Mouse (Mus musculus) midbrain, embryonic 12.5 days (tissue): ENCODE data around the gene Trarg1. TPM values are rescaled to one million over a fixed set of nuclear protein-coding genes. Genes with fewer than 3 reads are reported as not detected.

Experiments
- ATAC-seq: fragments of 200-750 bp; cut with Nextera tagmentation; 2 replicates; pipeline ENCODE4 v1.8.0; 2017; ENCODE audit warnings: low read depth, moderate TSS enrichment, moderate library complexity; ENCODE audit not compliant: low FRiP score
- H3K27ac ChIP-seq: fragments of 300-500 bp; sonication (generic); replicated peaks from 2 replicates; pipeline ENCODE4 v1.5.1; 2016; ENCODE audit warnings: mild to moderate bottlenecking
- H3K27me3 ChIP-seq: fragments of 300-500 bp; sonication (generic); 2 replicates; pipeline ENCODE4 v1.6.1; 2016; ENCODE audit warnings: mild to moderate bottlenecking
- H3K36me3 ChIP-seq: fragments of 300-500 bp; sonication (generic); 2 replicates; pipeline ENCODE4 v1.6.1; 2016
- H3K4me1 ChIP-seq: fragments of 300-500 bp; sonication (generic); 2 replicates; pipeline ENCODE4 v1.6.1; 2016
- H3K4me2 ChIP-seq: fragments of 300-500 bp; sonication (generic); replicated peaks from 2 replicates; pipeline ENCODE4 v1.6.1; 2016; ENCODE audit warnings: mild to moderate bottlenecking, moderate library complexity
- H3K4me3 ChIP-seq: fragments of 300-500 bp; sonication (generic); 2 replicates; pipeline ENCODE4 v1.5.1; 2016; ENCODE audit warnings: mild to moderate bottlenecking
- H3K9ac ChIP-seq: fragments of 300-500 bp; sonication (generic); replicated peaks from 2 replicates; pipeline ENCODE4 v1.6.1; 2016; ENCODE audit warnings: mild to moderate bottlenecking, moderate library complexity
- H3K9me3 ChIP-seq: fragments of 300-500 bp; sonication (generic); 2 replicates; pipeline ENCODE4 v1.6.1; 2016; ENCODE audit warnings: mild to moderate bottlenecking
- WGBS: fragments of 180-500 bp; shearing (Covaris S2); methylation state at CpG from one replicate; pipeline ENCODE4 v1.1.7; 2016; 5-methylcytosine and 5-hydroxymethylcytosine counted together
- polyA plus RNA-seq: library from polyadenylated mRNA; unstranded; fragments of >200 nt; fragmentation: Nextera tagmentation; extraction: Ambion mirVana; gene quantifications from 2 replicates; pipeline ENCODE4 v1.2.1, GENCODE M21; 2016

Gene Trarg1
- polyA plus RNA-seq, 1 experiment from 2014 or later, result not detected

GRCm38 (mm10) chr11:76734560-76734959, 55.0 kb downstream of the Trarg1 start:
- Histone ChIP-seq H3K4me1 (no peaks in the 10 kb centered on the region), H3K4me3 (no peak overlapping the region), H3K27ac (no peak overlapping the region), H3K9me3 (no peaks in the 10 kb centered on the region), H3K36me3 (peaks cover 60% of the 10 kb centered on the region), H3K4me2 (no peak overlapping the region), H3K9ac (no peak overlapping the region), H3K27me3 (no peaks in the 10 kb centered on the region)
- 62% methylated on average over 3 of the region's 3 CpGs for WGBS
- ATAC-seq, result no peak

DNA sequence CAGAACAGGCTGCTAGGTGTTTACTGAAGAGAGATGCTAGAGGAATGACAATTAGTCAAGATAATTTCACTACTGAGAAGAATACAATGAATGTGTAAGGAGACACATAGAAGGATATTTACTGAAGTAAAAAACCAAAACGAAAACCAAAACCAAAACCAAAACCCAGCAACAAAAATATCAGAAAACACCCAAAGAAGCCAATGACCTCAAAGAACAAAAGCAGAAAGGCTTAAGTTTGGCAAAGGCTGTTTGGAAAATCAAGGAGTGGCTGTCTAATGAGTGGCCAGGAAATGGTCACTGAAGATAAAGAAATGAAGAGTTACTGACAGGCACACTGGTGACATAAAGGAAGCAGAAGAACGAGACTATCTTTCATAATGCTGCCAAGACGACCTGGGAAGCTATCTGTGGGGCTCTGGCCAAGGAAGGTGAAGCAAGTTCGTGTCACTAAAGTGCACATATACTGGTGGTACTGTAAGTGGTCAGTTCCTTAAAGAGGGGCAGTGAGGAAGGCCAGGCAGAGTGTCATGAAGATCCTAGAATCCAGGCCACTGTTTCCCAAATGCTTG, 56.2 kb downstream of the Trarg1 start:
- H3K4me3 ChIP-seq, result no peak overlapping the region
- ATAC-seq, result no peak
- H3K27me3 ChIP-seq, result no peaks in the 10 kb centered on the region
- 87% methylated on average over 4 of the region's 4 CpGs for WGBS
- H3K9me3 ChIP-seq, result no peaks in the 10 kb centered on the region
- peaks cover 53% of the 10 kb centered on the region for H3K36me3 ChIP-seq
- H3K27ac ChIP-seq, result no peak overlapping the region
- no peaks in the 10 kb centered on the region for H3K4me1 ChIP-seq
- no peak overlapping the region for H3K4me2 ChIP-seq
- no peak overlapping the region for H3K9ac ChIP-seq

DNA sequence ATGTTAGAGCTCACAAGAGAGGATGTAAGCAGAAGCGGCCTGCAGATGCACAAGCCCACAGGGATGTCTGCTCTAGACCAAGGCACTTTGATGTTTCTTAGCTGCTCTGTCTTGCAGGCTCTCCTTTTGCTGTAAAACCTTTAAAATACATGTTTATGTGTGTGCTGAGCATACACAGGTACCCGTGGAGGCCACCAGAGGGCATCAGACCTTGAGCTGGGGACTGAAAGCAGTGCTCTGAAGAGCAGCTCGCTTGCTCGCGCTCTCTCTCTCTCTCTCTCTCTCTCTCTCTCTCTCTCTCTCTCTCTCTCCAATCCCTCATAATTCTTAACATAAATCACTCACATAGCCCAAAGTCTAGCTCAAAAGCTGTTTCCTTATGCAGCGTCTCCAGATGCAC, 59.5 kb downstream of the Trarg1 start:
- no peaks in the 10 kb centered on the region for H3K27me3 ChIP-seq
- no peaks in the 10 kb centered on the region for H3K9me3 ChIP-seq
- WGBS, result 63% methylated on average over 6 of the region's 6 CpGs
- no peak overlapping the region for H3K9ac ChIP-seq
- H3K27ac ChIP-seq, result no peak overlapping the region
- H3K4me3 ChIP-seq, result no peak overlapping the region
- H3K36me3 ChIP-seq, result peaks cover 43% of the 10 kb centered on the region
- no peak for ATAC-seq
- H3K4me1 ChIP-seq, result no peaks in the 10 kb centered on the region
- no peak overlapping the region for H3K4me2 ChIP-seq

- no peak overlapping the region for H3K27ac ChIP-seq
- no peak overlapping the region for H3K4me2 ChIP-seq
- peaks cover 42% of the 10 kb centered on the region for H3K36me3 ChIP-seq
- H3K4me3 ChIP-seq, result no peak overlapping the region
- no peak for ATAC-seq
- H3K4me1 ChIP-seq, result no peaks in the 10 kb centered on the region
- no peaks in the 10 kb centered on the region for H3K9me3 ChIP-seq
- H3K27me3 ChIP-seq, result no peaks in the 10 kb centered on the region
- no peak overlapping the region for H3K9ac ChIP-seq
- WGBS, result 94% methylated on average over 7 of the region's 7 CpGs
These were observed 62.9 kb downstream of the Trarg1 start for GRCm38 (mm10) chr11:76742511-76742910.

GRCm38 (mm10) chr11:76744550-76744949, 64.9 kb downstream of the Trarg1 start:
- Histone ChIP-seq H3K27me3 (no peaks in the 10 kb centered on the region), H3K4me3 (no peak overlapping the region), H3K9ac (no peak overlapping the region), H3K27ac (no peak overlapping the region), H3K9me3 (no peaks in the 10 kb centered on the region), H3K36me3 (peaks cover 57% of the 10 kb centered on the region), H3K4me2 (no peak overlapping the region), H3K4me1 (no peaks in the 10 kb centered on the region)
- ATAC-seq, result no peak
- 84% methylated on average over 7 of the region's 7 CpGs for WGBS

DNA sequence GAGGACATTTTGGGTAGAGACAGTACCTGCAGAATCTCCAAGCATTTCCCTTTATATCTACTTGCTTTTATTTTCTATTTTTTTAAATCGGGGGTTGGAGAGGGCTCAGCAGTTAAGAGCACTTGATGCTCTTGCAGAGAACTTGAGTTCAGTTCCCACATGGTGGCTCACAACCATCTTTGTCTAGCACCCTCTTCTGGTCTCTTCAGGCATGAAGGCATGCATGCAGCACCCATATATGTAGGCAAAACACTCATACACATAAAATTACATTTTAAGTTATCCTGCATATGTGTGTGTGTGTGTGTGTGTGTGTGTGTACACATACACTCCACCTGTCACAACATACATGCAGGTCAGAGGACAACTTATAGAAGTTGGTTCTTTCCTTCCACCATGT, 66.3 kb downstream of the Trarg1 start:
- Histone ChIP-seq H3K4me3 (no peak overlapping the region), H3K9ac (no peak overlapping the region), H3K36me3 (peaks cover 65% of the 10 kb centered on the region), H3K27me3 (no peaks in the 10 kb centered on the region), H3K4me2 (no peak overlapping the region), H3K27ac (no peak overlapping the region), H3K4me1 (no peaks in the 10 kb centered on the region), H3K9me3 (no peaks in the 10 kb centered on the region)
- no peak for ATAC-seq
- WGBS, result 100% methylated on average over 1 of the region's 1 CpGs

Other genes starting within 250 kb of the Trarg1 start
- 70.1 and 73.3 TPM in 2 replicates for gene Abr, start 57.5 kb upstream of the Trarg1 start, polyA plus RNA-seq
- not detected in 2 replicates for gene Bhlha9, start 7.3 kb upstream of the Trarg1 start, polyA plus RNA-seq
- gene Gosr1, start 83.8 kb downstream of the Trarg1 start, polyA plus RNA-seq, result 26.0 and 26.7 TPM in 2 replicates
- gene Cpd, start 167.2 kb downstream of the Trarg1 start, polyA plus RNA-seq, result 13.7 and 14.4 TPM in 2 replicates
- gene Tmigd1, start 222.4 kb downstream of the Trarg1 start, polyA plus RNA-seq, result not detected in 2 replicates
- 190 and 192 TPM in 2 replicates for gene Blmh, start 245.0 kb downstream of the Trarg1 start, polyA plus RNA-seq